Mouse (Mus musculus): Measurements from ENCODE around the gene Eme2. TPM values are rescaled to one million over a fixed set of nuclear protein-coding genes. Genes with fewer than 3 reads are reported as not detected.

Gene Eme2
- polyA plus RNA-seq, 1 experiment from 2014 or later: 28.4 TPM

DNA sequence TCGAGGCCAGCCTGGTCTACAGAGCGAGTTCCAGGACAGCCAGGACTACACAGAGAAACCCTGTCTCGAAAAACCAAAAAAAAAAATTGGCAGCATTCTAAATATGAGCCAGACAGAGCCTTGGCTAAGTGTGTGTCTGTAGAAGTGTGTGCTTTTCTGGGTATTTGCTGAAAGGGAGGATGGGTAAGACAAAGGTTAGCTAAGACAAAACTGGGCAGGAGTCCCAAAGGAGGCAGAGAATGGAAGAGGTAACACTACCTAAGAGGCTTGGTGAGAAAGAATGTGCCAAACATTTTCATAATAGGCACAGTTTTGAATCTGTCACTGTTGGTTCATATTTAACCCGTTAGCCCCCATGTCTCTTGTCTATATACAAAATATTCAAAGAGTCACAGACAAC is 37.5 kb upstream of the Eme2 start:
- Histone ChIP-seq H3K4me3 (ENCODE audit: low read length) (no peak overlapping the region), H3K9me3 (ENCODE audit: control insufficient read depth, low read length) (no peaks in the 10 kb centered on the region), H3K4me2 (ENCODE audit: low read depth, low read length) (no peak overlapping the region), H3K4me1 (replicated peaks; ENCODE audit: control insufficient read depth, insufficient read depth, low read length) (peaks cover 16% of the 10 kb centered on the region), H3K9ac (ENCODE audit: low read length) (no peak overlapping the region), H3K27ac (ENCODE audit: low read length) (no peak overlapping the region), H3K36me3 (ENCODE audit: control insufficient read depth, insufficient read depth, low read length) (peaks cover 3% of the 10 kb centered on the region), H3K27me3 (ENCODE audit: control insufficient read depth, insufficient read depth, low read depth, low read length) (no peaks in the 10 kb centered on the region)
- WGBS: 85% methylated on average over 4 of the region's 4 CpGs
- ATAC-seq (ENCODE audit: low read depth): no peak

DNA sequence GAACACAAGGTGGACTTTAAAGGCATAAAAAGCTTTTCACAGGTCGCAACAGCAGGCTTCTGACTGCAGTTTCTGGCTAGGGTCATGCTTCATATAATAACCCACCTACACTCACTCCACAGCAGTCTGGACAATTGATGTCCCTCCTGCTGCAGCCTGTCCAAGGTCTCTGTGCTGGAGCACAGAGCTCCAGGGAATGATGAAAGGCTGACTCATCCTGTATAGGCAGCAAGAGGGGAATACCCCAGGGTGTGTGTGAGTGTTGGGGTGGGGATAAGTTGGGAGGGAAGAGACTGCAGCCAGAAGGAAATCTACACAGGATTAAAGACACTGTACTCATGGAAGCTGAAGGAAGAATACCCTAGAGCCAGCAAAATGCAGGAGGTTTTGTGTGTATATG is 34.6 kb upstream of the Eme2 start:
- H3K9me3 ChIP-seq (ENCODE audit: control insufficient read depth, low read length): no peaks in the 10 kb centered on the region
- no peak for ATAC-seq (ENCODE audit: low read depth)
- 80% methylated on average over 1 of the region's 1 CpGs for WGBS

DNA sequence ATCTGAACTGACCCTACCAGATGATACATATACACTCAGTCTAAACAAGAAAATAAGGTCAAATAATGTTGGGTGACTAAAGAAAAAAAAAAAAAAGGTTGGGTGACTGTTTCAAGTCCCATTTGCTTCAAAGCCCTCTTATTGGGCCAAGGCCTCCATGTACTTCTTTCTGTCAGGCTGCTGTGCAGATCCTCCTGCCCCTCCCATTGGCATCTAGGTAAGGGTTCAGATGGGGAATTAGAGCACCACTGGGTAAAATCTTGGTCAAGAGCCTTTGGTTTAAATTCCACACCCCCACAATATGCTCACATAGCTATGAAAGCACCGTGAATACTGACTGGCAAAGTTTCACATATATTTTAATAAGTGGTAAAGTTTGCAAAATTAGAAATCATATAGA is 28.4 kb upstream of the Eme2 start:
- 90% methylated on average over 1 of the region's 1 CpGs for WGBS
- H3K4me1 ChIP-seq (replicated peaks; ENCODE audit: control insufficient read depth, insufficient read depth, low read length): no peaks in the 10 kb centered on the region
- no peaks in the 10 kb centered on the region for H3K27me3 ChIP-seq (ENCODE audit: control insufficient read depth, insufficient read depth, low read depth, low read length)
- no peak overlapping the region for H3K27ac ChIP-seq (ENCODE audit: low read length)
- no peak overlapping the region for H3K4me3 ChIP-seq (ENCODE audit: low read length)
- H3K9me3 ChIP-seq (ENCODE audit: control insufficient read depth, low read length): no peaks in the 10 kb centered on the region
- peaks cover 48% of the 10 kb centered on the region for H3K36me3 ChIP-seq (ENCODE audit: control insufficient read depth, insufficient read depth, low read length)
- no peak for ATAC-seq (ENCODE audit: low read depth)
- no peak overlapping the region for H3K4me2 ChIP-seq (ENCODE audit: low read depth, low read length)
- no peak overlapping the region for H3K9ac ChIP-seq (ENCODE audit: low read length)

More for the DNA sequence above, 34.6 kb upstream of the Eme2 start:
- no peak overlapping the region for H3K27ac ChIP-seq (ENCODE audit: low read length)
- H3K4me1 ChIP-seq (replicated peaks; ENCODE audit: control insufficient read depth, insufficient read depth, low read length): peaks cover 2% of the 10 kb centered on the region
- H3K4me2 ChIP-seq (ENCODE audit: low read depth, low read length): no peak overlapping the region
- no peak overlapping the region for H3K9ac ChIP-seq (ENCODE audit: low read length)
- H3K4me3 ChIP-seq (ENCODE audit: low read length): no peak overlapping the region
- H3K27me3 ChIP-seq (ENCODE audit: control insufficient read depth, insufficient read depth, low read depth, low read length): no peaks in the 10 kb centered on the region
- peaks cover 9% of the 10 kb centered on the region for H3K36me3 ChIP-seq (ENCODE audit: control insufficient read depth, insufficient read depth, low read length)

DNA sequence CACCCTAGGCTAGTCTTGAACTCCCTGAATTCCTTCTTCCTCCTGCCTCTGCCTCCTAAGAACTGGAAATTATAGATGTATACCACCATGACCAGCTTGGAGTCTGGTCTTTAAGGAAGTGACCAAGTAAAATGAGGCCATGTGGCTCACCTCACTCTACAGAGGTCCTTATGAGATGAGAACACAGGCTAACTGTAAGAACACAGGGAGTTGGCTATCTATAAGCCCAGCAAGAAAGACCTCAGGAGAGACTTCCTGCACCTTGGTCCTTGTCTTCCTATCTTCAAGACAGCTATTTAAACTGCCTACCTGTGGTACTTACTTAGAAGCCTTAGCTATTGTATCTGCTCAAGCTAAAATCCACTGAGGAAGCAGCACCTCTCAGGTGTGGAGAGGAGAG is 19.1 kb upstream of the Eme2 start:
- no peak overlapping the region for H3K4me2 ChIP-seq (ENCODE audit: low read depth, low read length)
- H3K9ac ChIP-seq (ENCODE audit: low read length): no peak overlapping the region
- peaks cover 58% of the 10 kb centered on the region for H3K36me3 ChIP-seq (ENCODE audit: control insufficient read depth, insufficient read depth, low read length)
- H3K27ac ChIP-seq (ENCODE audit: low read length): no peak overlapping the region
- no peak for ATAC-seq (ENCODE audit: low read depth)
- H3K4me3 ChIP-seq (ENCODE audit: low read length): no peak overlapping the region
- no peaks in the 10 kb centered on the region for H3K27me3 ChIP-seq (ENCODE audit: control insufficient read depth, insufficient read depth, low read depth, low read length)
- no peaks in the 10 kb centered on the region for H3K9me3 ChIP-seq (ENCODE audit: control insufficient read depth, low read length)
- no peaks in the 10 kb centered on the region for H3K4me1 ChIP-seq (replicated peaks; ENCODE audit: control insufficient read depth, insufficient read depth, low read length)

DNA sequence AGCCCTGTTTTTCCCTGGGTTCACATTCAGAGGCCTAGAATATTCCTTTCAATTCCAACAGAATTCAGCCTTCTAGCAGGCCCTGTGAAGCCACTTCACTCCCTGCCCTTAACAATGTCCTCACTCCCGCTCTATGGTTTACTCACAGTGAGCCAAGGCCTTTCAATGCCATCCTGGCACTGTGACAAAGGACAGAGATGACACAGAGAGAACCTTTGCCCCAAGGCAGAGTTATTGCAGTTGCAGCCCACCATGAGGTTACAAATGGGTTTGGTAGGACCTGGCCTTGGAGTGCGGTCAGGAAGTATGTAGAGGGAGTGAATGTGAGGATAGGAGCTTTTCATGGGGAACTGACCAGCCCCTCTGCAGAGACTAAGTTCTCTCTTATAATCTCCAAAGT is 12.7 kb upstream of the Eme2 start:
- Histone ChIP-seq H3K36me3 (ENCODE audit: control insufficient read depth, insufficient read depth, low read length) (peaks cover 39% of the 10 kb centered on the region), H3K9ac (ENCODE audit: low read length) (no peak overlapping the region), H3K4me2 (ENCODE audit: low read depth, low read length) (no peak overlapping the region), H3K4me1 (replicated peaks; ENCODE audit: control insufficient read depth, insufficient read depth, low read length) (no peaks in the 10 kb centered on the region), H3K9me3 (ENCODE audit: control insufficient read depth, low read length) (no peaks in the 10 kb centered on the region), H3K4me3 (ENCODE audit: low read length) (no peak overlapping the region), H3K27ac (ENCODE audit: low read length) (no peak overlapping the region), H3K27me3 (ENCODE audit: control insufficient read depth, insufficient read depth, low read depth, low read length) (no peaks in the 10 kb centered on the region)
- 94% methylated on average over 2 of the region's 2 CpGs for WGBS
- ATAC-seq (ENCODE audit: low read depth): no peak

DNA sequence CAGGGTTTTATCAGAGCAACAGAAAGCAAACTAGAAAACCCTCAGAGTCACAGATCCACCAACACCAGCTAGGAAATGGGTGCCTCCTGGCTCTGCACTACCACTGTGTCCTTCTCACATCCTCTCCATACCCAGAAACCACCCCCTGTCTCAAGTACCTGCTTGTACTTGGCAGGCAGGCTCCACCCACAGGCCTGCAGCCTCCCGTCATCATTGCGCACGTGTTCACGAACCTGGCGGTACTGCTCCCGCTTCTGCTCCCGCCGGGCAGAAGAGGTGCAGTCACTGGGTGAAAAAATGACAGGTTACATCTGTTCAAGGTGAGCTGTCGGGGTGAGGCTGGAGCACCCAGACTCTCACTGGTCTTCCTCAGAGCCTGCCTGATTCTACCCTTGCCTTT is 8.9 kb upstream of the Eme2 start:
- Histone ChIP-seq H3K27me3 (ENCODE audit: control insufficient read depth, insufficient read depth, low read depth, low read length) (no peaks in the 10 kb centered on the region), H3K4me1 (replicated peaks; ENCODE audit: control insufficient read depth, insufficient read depth, low read length) (no peaks in the 10 kb centered on the region), H3K9ac (ENCODE audit: low read length) (no peak overlapping the region), H3K4me3 (ENCODE audit: low read length) (no peak overlapping the region), H3K36me3 (ENCODE audit: control insufficient read depth, insufficient read depth, low read length) (peaks cover 59% of the 10 kb centered on the region), H3K9me3 (ENCODE audit: control insufficient read depth, low read length) (no peaks in the 10 kb centered on the region), H3K27ac (ENCODE audit: low read length) (no peak overlapping the region), H3K4me2 (ENCODE audit: low read depth, low read length) (no peak overlapping the region)
- WGBS: 82% methylated on average over 9 of the region's 9 CpGs
- no peak for ATAC-seq (ENCODE audit: low read depth)

DNA sequence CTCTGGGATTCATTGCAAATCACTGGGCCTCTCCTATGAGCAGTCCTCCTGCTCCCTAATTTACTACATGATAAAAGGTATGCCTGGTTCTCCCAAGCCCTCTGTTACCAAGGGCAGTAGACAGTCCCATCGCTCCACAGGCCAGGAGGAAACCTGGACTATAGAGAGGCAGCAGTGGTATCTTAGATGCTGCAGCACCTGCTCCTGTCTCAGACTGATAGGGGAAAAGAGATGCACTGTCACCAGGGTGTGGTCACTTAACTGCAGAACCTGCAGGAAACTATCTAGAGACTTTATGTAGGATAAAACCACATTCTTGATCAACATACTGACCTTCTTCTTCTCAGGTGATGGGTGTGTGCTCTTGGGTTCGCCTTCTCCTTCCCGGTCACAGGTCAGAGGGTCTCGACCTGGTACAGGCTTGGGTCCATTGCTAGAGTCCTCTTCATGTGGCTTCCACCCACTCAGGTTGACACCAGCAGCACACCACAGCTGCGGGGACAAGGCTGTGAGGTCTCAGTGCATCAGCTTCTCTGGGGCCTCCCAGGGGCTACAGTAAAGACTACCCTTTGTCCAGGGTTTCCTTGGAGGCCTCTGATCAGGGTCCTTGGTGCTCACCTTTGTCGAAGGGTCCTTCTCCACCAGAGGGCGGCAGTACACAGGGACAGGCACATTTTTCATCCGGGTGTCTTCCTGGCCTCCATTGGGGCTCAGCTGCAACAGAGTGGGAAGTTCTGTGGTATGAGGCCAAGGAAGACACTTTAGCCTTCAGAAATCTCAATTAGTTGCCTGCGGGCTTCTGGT is 8.0 kb upstream of the Eme2 start:
- Histone ChIP-seq H3K4me1 (replicated peaks; ENCODE audit: control insufficient read depth, insufficient read depth, low read length) (no peaks in the 10 kb centered on the region), H3K4me3 (ENCODE audit: low read length) (no peak overlapping the region), H3K36me3 (ENCODE audit: control insufficient read depth, insufficient read depth, low read length) (peaks cover 56% of the 10 kb centered on the region), H3K4me2 (ENCODE audit: low read depth, low read length) (no peak overlapping the region), H3K27me3 (ENCODE audit: control insufficient read depth, insufficient read depth, low read depth, low read length) (no peaks in the 10 kb centered on the region), H3K9ac (ENCODE audit: low read length) (no peak overlapping the region), H3K27ac (ENCODE audit: low read length) (no peak overlapping the region), H3K9me3 (ENCODE audit: control insufficient read depth, low read length) (no peaks in the 10 kb centered on the region)
- 66% methylated on average over 9 of the region's 9 CpGs for WGBS
- ATAC-seq (ENCODE audit: low read depth): no peak

DNA sequence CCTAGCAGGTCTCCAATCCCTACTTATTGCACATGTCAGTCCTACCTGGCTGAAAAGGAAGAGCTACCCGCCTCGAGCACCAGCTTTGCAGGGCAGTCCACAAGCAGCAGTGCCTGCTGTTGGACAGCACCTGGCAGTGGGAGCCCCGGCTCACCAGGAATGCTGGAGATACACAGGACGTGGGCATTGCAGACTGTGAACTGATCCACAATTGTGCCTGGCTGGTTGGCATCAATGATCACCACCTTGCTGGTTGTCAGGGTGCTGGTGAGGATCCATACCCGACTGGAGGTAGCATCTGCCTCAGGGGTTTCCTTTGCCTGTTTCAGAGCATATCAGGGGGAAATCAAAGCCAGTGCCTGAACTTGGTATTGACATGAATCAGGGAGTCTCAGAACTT is 7.2 kb upstream of the Eme2 start:
- 87% methylated on average over 5 of the region's 5 CpGs for WGBS
- Histone ChIP-seq H3K4me1 (replicated peaks; ENCODE audit: control insufficient read depth, insufficient read depth, low read length) (peaks cover 5% of the 10 kb centered on the region), H3K27ac (ENCODE audit: low read length) (no peak overlapping the region)

DNA sequence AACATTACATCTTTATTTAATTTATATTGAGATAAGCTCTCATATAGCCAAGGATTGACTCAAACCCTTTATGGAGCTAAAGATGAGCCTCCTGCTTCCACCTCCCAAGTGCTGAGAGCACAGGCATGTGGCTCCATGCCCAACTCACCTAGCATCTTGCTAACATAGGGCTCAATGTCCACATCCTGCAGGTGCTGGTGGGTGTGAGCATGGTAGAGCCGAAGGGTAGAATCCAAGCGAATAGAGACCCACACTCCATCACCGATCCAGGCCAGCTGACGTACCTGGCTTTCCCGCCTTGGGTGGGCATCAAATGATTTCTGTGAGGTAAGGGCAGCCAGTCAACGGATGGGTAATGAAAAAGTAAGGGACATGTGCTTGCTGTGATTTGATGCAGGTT is 5.1 kb upstream of the Eme2 start:
- no peak for ATAC-seq (ENCODE audit: low read depth)
- Histone ChIP-seq H3K9ac (ENCODE audit: low read length) (no peak overlapping the region), H3K4me3 (ENCODE audit: low read length) (no peak overlapping the region), H3K4me1 (replicated peaks; ENCODE audit: control insufficient read depth, insufficient read depth, low read length) (peaks cover 15% of the 10 kb centered on the region), H3K27ac (ENCODE audit: low read length) (no peak overlapping the region), H3K4me2 (ENCODE audit: low read depth, low read length) (no peak overlapping the region), H3K36me3 (ENCODE audit: control insufficient read depth, insufficient read depth, low read length) (peaks cover 43% of the 10 kb centered on the region), H3K27me3 (ENCODE audit: control insufficient read depth, insufficient read depth, low read depth, low read length) (no peaks in the 10 kb centered on the region), H3K9me3 (ENCODE audit: control insufficient read depth, low read length) (no peaks in the 10 kb centered on the region)
- 92% methylated on average over 6 of the region's 6 CpGs for WGBS

More for the DNA sequence above, 7.2 kb upstream of the Eme2 start:
- no peak overlapping the region for H3K4me3 ChIP-seq (ENCODE audit: low read length)
- H3K27me3 ChIP-seq (ENCODE audit: control insufficient read depth, insufficient read depth, low read depth, low read length): no peaks in the 10 kb centered on the region
- H3K4me2 ChIP-seq (ENCODE audit: low read depth, low read length): no peak overlapping the region
- peaks cover 52% of the 10 kb centered on the region for H3K36me3 ChIP-seq (ENCODE audit: control insufficient read depth, insufficient read depth, low read length)
- H3K9me3 ChIP-seq (ENCODE audit: control insufficient read depth, low read length): no peaks in the 10 kb centered on the region
- H3K9ac ChIP-seq (ENCODE audit: low read length): no peak overlapping the region
- ATAC-seq (ENCODE audit: low read depth): no peak

DNA sequence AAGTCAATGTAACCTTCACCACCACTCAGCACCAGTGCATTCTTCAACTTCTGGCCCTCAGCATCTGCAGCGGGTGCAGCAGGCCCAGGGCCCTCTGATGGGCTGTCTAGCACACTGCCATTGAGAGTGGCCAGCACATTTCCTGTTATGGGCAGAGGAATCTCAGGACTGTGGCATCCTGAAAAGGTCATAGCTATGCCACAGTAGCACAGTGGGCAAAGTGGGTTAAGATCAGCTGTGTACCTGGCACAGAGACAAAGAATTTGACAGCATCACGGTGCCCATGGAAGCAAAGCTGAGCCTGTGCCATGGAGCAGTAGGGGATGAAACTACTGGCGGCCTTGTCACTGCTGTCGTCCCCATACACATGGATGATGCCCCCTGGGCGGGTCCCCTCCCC is 4.3 kb upstream of the Eme2 start:
- Histone ChIP-seq H3K27me3 (ENCODE audit: control insufficient read depth, insufficient read depth, low read depth, low read length) (no peaks in the 10 kb centered on the region), H3K4me1 (replicated peaks; ENCODE audit: control insufficient read depth, insufficient read depth, low read length) (peaks cover 17% of the 10 kb centered on the region), H3K9ac (ENCODE audit: low read length) (no peak overlapping the region), H3K4me3 (ENCODE audit: low read length) (no peak overlapping the region), H3K36me3 (ENCODE audit: control insufficient read depth, insufficient read depth, low read length) (peaks cover 37% of the 10 kb centered on the region), H3K9me3 (ENCODE audit: control insufficient read depth, low read length) (no peaks in the 10 kb centered on the region), H3K27ac (ENCODE audit: low read length) (no peak overlapping the region), H3K4me2 (ENCODE audit: low read depth, low read length) (no peak overlapping the region)
- 80% methylated on average over 5 of the region's 5 CpGs for WGBS
- no peak for ATAC-seq (ENCODE audit: low read depth)
